Mouse (Mus musculus) adrenal gland, postnatal 36 days (tissue): Measurements from ENCODE around the gene Svs2. TPM values are rescaled to one million over a fixed set of nuclear protein-coding genes. Genes with fewer than 3 reads are reported as not detected.

ENCODE experiments used
- total RNA-seq, 2 experiments: library from RNA; stranded (reverse); gene quantifications; 2 replicates each; pipeline ENCODE4 v1.2.3; 2021

The Svs2 gene
- total RNA-seq, 2 experiments from 2014 or later, result not detected

Other genes starting within 250 kb of the Svs2 start
- gene Ywhab, start 243.5 kb downstream of the Svs2 start, total RNA-seq, result 100 to 1,000 TPM; 264 to 302 TPM
- 1 to 10 TPM; 1.2 to 1.9 TPM for gene Pabpc1l, start 213.0 kb downstream of the Svs2 start, total RNA-seq
- 10 to 100 TPM; 27.5 to 32.4 TPM for gene Stk4, start 168.1 kb downstream of the Svs2 start, total RNA-seq
- 10 to 100 TPM; 32.9 to 41.5 TPM for gene Tomm34, start 167.3 kb downstream of the Svs2 start, total RNA-seq
- not detected for gene Kcns1, start 67.4 kb downstream of the Svs2 start, total RNA-seq
- not detected for gene Wfdc5, start 55.7 kb downstream of the Svs2 start, total RNA-seq
- 1 to 10 TPM in 1 of 2 experiments, under 1 TPM in 1; 0.43 to 1.4 TPM for gene Wfdc12, start 47.9 kb downstream of the Svs2 start, total RNA-seq
- gene Wfdc15a, start 38.3 kb downstream of the Svs2 start, total RNA-seq, result not detected
- not detected for gene Wfdc15b, start 16.8 kb downstream of the Svs2 start, total RNA-seq
- not detected for gene Svs3b, start 18.2 kb upstream of the Svs2 start, total RNA-seq
- not detected for gene Svs4, start 40.0 kb upstream of the Svs2 start, total RNA-seq
- not detected for gene Svs3a, start 50.8 kb upstream of the Svs2 start, total RNA-seq
- not detected for gene Svs6, start 78.3 kb upstream of the Svs2 start, total RNA-seq
- 1 to 10 TPM; 2.7 to 4.3 TPM for gene Svs5, start 94.3 kb upstream of the Svs2 start, total RNA-seq
- gene Slpi, start 150.6 kb upstream of the Svs2 start, total RNA-seq, result 10 to 100 TPM; 17.0 to 18.0 TPM
- not detected for gene Rbpjl, start 164.7 kb upstream of the Svs2 start, total RNA-seq
- 1 to 10 TPM in 1 of 2 experiments, under 1 TPM in 1; 0.92 to 1.4 TPM for gene Matn4, start 166.7 kb upstream of the Svs2 start, total RNA-seq
- 100 to 1,000 TPM; 116 to 144 TPM for gene Sdc4, start 205.4 kb upstream of the Svs2 start, total RNA-seq
- 10 to 100 TPM; 28.3 to 33.2 TPM for gene Sys1, start 218.5 kb upstream of the Svs2 start, total RNA-seq
- gene Gm20458, start 222.5 kb upstream of the Svs2 start, total RNA-seq, result 1 to 10 TPM; 5.0 to 8.4 TPM
- not detected for gene Trp53tg5, start 235.3 kb upstream of the Svs2 start, total RNA-seq
- 10 to 100 TPM in 1 of 2 experiments, 1 to 10 TPM in 1; 8.0 to 12.5 TPM for gene Dbndd2, start 247.6 kb upstream of the Svs2 start, total RNA-seq